Mouse (Mus musculus) cortical plate, adult 2 months (tissue): ENCODE measurements around the gene Rora. TPM values are rescaled to one million over a fixed set of nuclear protein-coding genes. Genes with fewer than 3 reads are reported as not detected.

Experiments used
- H3K27ac ChIP-seq: fragments of 200-500 bp; 2 replicates; pipeline ENCODE4 v1.5.1; 2012; ENCODE audit warnings: low read length, control low read depth, inconsistent platforms; ENCODE audit not compliant: insufficient read depth
- H3K4me1 ChIP-seq: fragments of 200-500 bp; 2 replicates; pipeline ENCODE4 v1.6.1; 2011; ENCODE audit warnings: low read length; ENCODE audit not compliant: control insufficient read depth, insufficient read depth
- H3K4me3 ChIP-seq: fragments of 200-500 bp; 2 replicates; pipeline ENCODE4 v1.5.1; 2011; ENCODE audit warnings: mild to moderate bottlenecking, low read length, control low read depth; ENCODE audit not compliant: insufficient read depth
- CTCF ChIP-seq: fragments of 200-500 bp; IDR thresholded peaks from 2 replicates; pipeline ENCODE4 v1.5.1; 2011; ENCODE audit warnings: mild to moderate bottlenecking, control low read depth, low read length; ENCODE audit not compliant: insufficient read depth; ENCODE audit errors: extremely low read depth
- POLR2A ChIP-seq: fragments of 200-500 bp; IDR thresholded peaks from 2 replicates; pipeline ENCODE4 v1.6.1; 2011; ENCODE audit warnings: mild to moderate bottlenecking, low read length, control low read depth; ENCODE audit not compliant: insufficient read depth; ENCODE audit errors: extremely low read depth
- polyA plus RNA-seq: library from polyadenylated mRNA; depleted of rRNA; stranded (reverse); fragments of >200 nt; gene quantifications from 2 replicates; pipeline ENCODE4 v1.2.3, GENCODE M21; 2012

The Rora gene
- polyA plus RNA-seq, 1 experiment: 23.6 TPM

DNA sequence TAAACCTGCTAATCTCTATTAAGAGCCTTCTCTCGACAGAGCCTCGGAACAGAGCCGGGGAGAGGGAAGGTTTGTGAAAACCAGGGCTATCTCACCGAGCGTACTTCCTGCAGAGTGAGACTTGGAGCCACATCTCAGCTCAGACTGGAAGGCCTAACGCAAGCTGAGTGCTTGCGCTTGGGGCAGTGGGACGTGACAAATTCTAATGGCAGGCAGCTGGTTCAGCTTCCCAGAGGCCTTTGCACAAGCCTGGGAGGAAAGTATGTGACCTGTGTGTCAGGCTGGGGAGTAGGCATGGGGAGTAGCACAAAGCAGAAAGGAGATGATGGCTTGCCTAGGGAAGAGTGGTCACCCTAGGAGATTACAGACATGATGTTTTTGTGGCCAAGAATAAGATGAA lies 55.6 kb downstream of the Rora start:
- no peak overlapping the region for H3K4me3 ChIP-seq
- TF ChIP-seq CTCF: no peak
- TF ChIP-seq POLR2A: no peak
- no peaks in the 10 kb centered on the region for H3K4me1 ChIP-seq
- no peak overlapping the region for H3K27ac ChIP-seq

GRCm38 (mm10) chr9:68710893-68711654 lies 57.5 kb downstream of the Rora start:
- Histone ChIP-seq H3K4me3 (no peak overlapping the region), H3K27ac (no peak overlapping the region), H3K4me1 (no peaks in the 10 kb centered on the region)
- TF ChIP-seq CTCF (no peak), POLR2A (no peak)

DNA sequence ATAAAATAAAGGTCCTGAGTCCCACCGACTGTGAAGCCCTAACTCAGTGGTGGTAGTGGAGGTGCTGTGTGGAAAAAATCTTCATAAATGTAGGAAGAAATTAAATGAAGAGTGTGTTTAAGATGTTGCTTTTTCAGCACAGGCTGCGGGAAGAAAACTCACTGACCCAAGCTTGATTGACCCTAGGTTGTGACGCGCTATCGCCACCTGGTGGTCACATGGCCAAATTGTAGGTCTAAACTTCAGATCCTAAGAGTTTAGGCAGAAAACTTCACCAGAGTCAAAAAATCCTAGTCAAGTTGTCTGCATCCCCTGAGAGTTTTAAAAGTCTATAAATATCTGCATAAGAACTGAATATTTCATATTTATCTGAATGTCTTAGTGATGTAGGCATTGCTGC lies 63.4 kb downstream of the Rora start:
- H3K4me1 ChIP-seq: no peaks in the 10 kb centered on the region
- TF ChIP-seq POLR2A (no peak), CTCF (peak; percentile 67)
- no peak overlapping the region for H3K27ac ChIP-seq
- no peak overlapping the region for H3K4me3 ChIP-seq

GRCm38 (mm10) chr9:68718427-68718826 lies 64.8 kb downstream of the Rora start:
- Histone ChIP-seq H3K4me1 (no peaks in the 10 kb centered on the region), H3K4me3 (no peak overlapping the region), H3K27ac (no peak overlapping the region)
- TF ChIP-seq CTCF (no peak), POLR2A (no peak)

GRCm38 (mm10) chr9:68719286-68719685 lies 65.7 kb downstream of the Rora start:
- Histone ChIP-seq H3K4me3 (no peak overlapping the region), H3K27ac (no peak overlapping the region), H3K4me1 (peaks cover 2% of the 10 kb centered on the region)
- TF ChIP-seq CTCF (no peak), POLR2A (no peak)

DNA sequence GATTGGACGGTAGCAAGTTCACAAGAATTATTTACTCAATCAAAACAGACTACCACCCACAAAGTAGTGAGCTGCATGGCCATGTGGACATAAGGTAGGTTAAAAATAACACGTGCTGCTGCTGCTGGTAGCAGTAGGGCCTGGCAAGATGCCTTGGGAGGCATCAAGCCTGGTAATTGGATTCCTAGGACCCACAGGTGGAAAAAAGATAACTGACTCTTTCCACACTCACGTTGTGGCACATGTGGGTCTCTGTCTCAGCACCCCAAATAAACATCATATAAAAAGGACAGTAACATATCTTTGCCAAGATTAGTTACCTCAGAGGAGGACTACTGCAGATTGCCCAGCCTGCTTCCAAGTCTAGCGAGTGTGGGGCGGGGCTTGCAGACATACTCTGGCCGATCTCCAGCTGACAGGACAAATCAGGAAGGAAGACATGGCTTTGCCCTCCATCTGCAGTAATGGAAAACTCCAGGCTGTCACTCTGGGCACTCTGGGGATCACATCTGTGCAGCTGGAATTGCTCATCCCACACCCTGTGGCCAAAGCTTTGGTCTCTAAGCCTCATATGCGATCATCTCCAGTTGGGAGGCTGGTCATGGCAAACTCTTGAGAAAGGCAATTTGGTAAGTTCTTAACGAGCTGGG lies 71.2 kb downstream of the Rora start:
- no peak for TF ChIP-seq CTCF
- TF ChIP-seq POLR2A: no peak
- H3K4me1 ChIP-seq: peaks cover 5% of the 10 kb centered on the region
- no peak overlapping the region for H3K4me3 ChIP-seq
- no peak overlapping the region for H3K27ac ChIP-seq

- Histone ChIP-seq H3K27ac (no peak overlapping the region), H3K4me1 (peaks cover 5% of the 10 kb centered on the region), H3K4me3 (no peak overlapping the region)
- no peak for TF ChIP-seq POLR2A
- no peak for TF ChIP-seq CTCF
These were observed 73.7 kb downstream of the Rora start for GRCm38 (mm10) chr9:68727166-68727855.

GRCm38 (mm10) chr9:68731438-68731837 lies 77.9 kb downstream of the Rora start:
- Histone ChIP-seq H3K4me1 (no peaks in the 10 kb centered on the region), H3K27ac (no peak overlapping the region), H3K4me3 (no peak overlapping the region)
- TF ChIP-seq CTCF (0 out of 2 replicates have a peak, but pooled peaks have one; percentile 9), POLR2A (no peak)

- no peaks in the 10 kb centered on the region for H3K4me1 ChIP-seq
- H3K4me3 ChIP-seq: no peak overlapping the region
- TF ChIP-seq CTCF (no peak), POLR2A (no peak)
- no peak overlapping the region for H3K27ac ChIP-seq
These were observed 79.3 kb downstream of the Rora start for GRCm38 (mm10) chr9:68732929-68733328.

- Histone ChIP-seq H3K4me1 (no peaks in the 10 kb centered on the region), H3K4me3 (no peak overlapping the region), H3K27ac (no peak overlapping the region)
- TF ChIP-seq POLR2A (no peak), CTCF (no peak)
These were observed 82.3 kb downstream of the Rora start for GRCm38 (mm10) chr9:68735886-68736285.
